Mouse (Mus musculus) stomach, embryonic 14.5 days (tissue): ENCODE data around the gene Fus. TPM values are rescaled to one million over a fixed set of nuclear protein-coding genes. Genes with fewer than 3 reads are reported as not detected.
A peak's percentile ranks its signal among the peaks of the same experiment; 100 is the strongest.

Experiments used
- ATAC-seq: fragments of 200-750 bp; cut with Nextera tagmentation; 2 replicates; pipeline ENCODE4 v1.8.0; 2017; ENCODE audit warnings: low read depth, moderate TSS enrichment; ENCODE audit not compliant: insufficient number of reproducible peaks, insufficient read depth, low FRiP score
- H3K27ac ChIP-seq: fragments of 300-500 bp; sonication (generic); 2 replicates; pipeline ENCODE4 v1.5.1; 2014; ENCODE audit warnings: mild to moderate bottlenecking, low read length, moderate library complexity, mixed read lengths
- H3K27me3 ChIP-seq: fragments of 300-500 bp; sonication (generic); 2 replicates; pipeline ENCODE4 v1.6.1; 2014; ENCODE audit warnings: low read length, control low read depth, mixed read lengths; ENCODE audit not compliant: control insufficient read depth, insufficient read depth
- H3K36me3 ChIP-seq: fragments of 300-500 bp; sonication (generic); 2 replicates; pipeline ENCODE4 v1.6.1; 2014; ENCODE audit warnings: mild to moderate bottlenecking, control low read depth, low read length, moderate library complexity, mixed read lengths; ENCODE audit not compliant: control insufficient read depth, insufficient read depth
- H3K4me1 ChIP-seq: fragments of 300-500 bp; sonication (generic); 2 replicates; pipeline ENCODE4 v1.6.1; 2014; ENCODE audit warnings: low read length, control low read depth, mixed read lengths; ENCODE audit not compliant: control insufficient read depth, insufficient read depth
- H3K4me2 ChIP-seq: fragments of 300-500 bp; sonication (generic); replicated peaks from 2 replicates; pipeline ENCODE4 v1.6.1; 2014; ENCODE audit warnings: low read depth, low read length, control low read depth
- H3K4me3 ChIP-seq: fragments of 300-500 bp; sonication (generic); 2 replicates; pipeline ENCODE4 v1.5.1; 2014; ENCODE audit warnings: low read depth, low read length, control low read depth
- H3K9ac ChIP-seq: fragments of 300-500 bp; sonication (generic); replicated peaks from 2 replicates; pipeline ENCODE4 v1.6.1; 2014; ENCODE audit warnings: low read depth, mild to moderate bottlenecking, control low read depth, low read length, moderate library complexity, mixed read lengths
- H3K9me3 ChIP-seq: fragments of 300-500 bp; sonication (generic); 2 replicates; pipeline ENCODE4 v1.6.1; 2016; ENCODE audit warnings: low read depth, low read length, control low read depth; ENCODE audit not compliant: control insufficient read depth
- WGBS: fragments of 180-500 bp; shearing (Covaris S2); extraction: QIAGEN DNeasy Blood & Tissue Kit; methylation state at CpG from one replicate; pipeline ENCODE4 v1.1.7; 2014; 5-methylcytosine and 5-hydroxymethylcytosine counted together
- polyA plus RNA-seq: library from polyadenylated mRNA; unstranded; fragments of >200 nt; fragmentation: Nextera tagmentation; extraction: Ambion mirVana; gene quantifications from 2 replicates; pipeline ENCODE4 v1.2.1, GENCODE M21; 2014

Gene Fus
- polyA plus RNA-seq = 71.4 and 72.4 TPM in 2 replicates

DNA sequence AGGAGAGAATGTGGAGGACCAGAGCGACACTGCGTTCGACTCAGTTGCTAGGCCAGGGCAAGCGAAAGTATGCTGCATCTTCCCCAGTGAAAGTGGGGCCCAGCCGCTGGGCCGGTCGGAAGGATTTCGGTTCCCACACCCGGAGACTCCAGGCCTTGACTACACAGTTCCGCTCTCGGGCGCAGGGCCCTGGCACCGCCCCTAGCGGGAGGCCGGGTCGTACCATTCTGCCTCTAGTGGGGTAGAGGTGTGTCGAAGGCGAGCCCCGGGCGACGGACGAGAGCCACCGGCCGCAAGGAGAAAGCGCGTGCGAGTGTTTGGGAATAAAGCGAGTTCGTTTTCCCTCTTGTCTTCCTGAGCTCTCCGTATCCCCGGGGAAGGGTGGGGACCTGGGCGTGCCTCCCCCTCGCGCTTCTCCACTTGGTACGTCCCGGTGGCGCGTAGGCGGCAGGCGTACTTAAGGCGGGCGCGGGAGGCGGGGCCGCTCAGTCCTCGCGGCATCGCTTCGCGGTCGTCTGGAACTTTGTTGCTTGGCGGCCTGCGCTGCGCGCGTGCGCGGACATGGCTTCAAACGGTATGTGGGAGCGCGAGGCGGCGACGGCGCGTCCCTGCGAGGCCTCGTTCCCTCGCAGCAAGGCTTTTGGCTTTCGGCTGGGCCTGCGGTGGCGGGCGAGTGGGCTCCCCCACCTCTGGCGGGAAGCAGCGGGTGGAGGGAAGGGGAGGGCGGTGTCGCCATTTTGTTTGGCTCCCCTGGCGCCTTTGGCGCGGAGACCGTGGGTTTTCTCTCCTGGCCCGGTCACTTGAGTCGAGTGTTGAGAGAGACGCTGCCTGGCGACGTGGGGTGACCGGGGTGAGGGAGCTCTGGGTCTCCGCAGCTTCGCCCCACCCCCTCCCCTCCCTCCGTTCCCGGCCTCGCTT is at the start of gene Fus:
TSS of gene Fus (plus strand) at position 454 of the 918 bp plus-strand sequence.
- under 1% methylated on average over 89 of the region's 92 CpGs for WGBS
- peak within 1 kb of the TSS; percentile 84 for H3K4me2 ChIP-seq

GRCm38 (mm10) chr7:127918203-127918602 is 49.1 kb upstream of the Fus start:
- H3K4me3 ChIP-seq = no peak overlapping the region
- ATAC-seq = no peak
- WGBS = 54% methylated on average over 3 of the region's 3 CpGs
- no peak overlapping the region for H3K4me2 ChIP-seq
- peaks cover under 1% of the 10 kb centered on the region; the same call in 1 of the 2 replicates for H3K4me1 ChIP-seq
- H3K27me3 ChIP-seq = no peaks in the 10 kb centered on the region
- H3K9ac ChIP-seq = no peak overlapping the region
- H3K36me3 ChIP-seq = peaks cover 10% of the 10 kb centered on the region
- H3K27ac ChIP-seq = no peak overlapping the region
- H3K9me3 ChIP-seq = no peaks in the 10 kb centered on the region

More for the DNA sequence above, at the start of gene Fus:
- H3K4me1 ChIP-seq = peaks cover 4% of the 10 kb centered on the region
- no peaks in the 10 kb centered on the region for H3K9me3 ChIP-seq
- peak within 1 kb of the TSS; percentile 96 for H3K4me3 ChIP-seq
- H3K36me3 ChIP-seq = peaks cover 24% of the 10 kb centered on the region
- peak within 1 kb of the TSS; percentile 92 for H3K9ac ChIP-seq
- H3K27ac ChIP-seq = peak within 1 kb of the TSS; percentile 96
- H3K27me3 ChIP-seq = no peaks in the 10 kb centered on the region
- peak; percentile 94 for ATAC-seq

GRCm38 (mm10) chr7:127919290-127919689 is 48.0 kb upstream of the Fus start:
- no peaks in the 10 kb centered on the region for H3K9me3 ChIP-seq
- H3K4me3 ChIP-seq = no peak overlapping the region
- no peaks in the 10 kb centered on the region for H3K27me3 ChIP-seq
- H3K27ac ChIP-seq = no peak overlapping the region
- H3K4me2 ChIP-seq = no peak overlapping the region
- no peak overlapping the region for H3K9ac ChIP-seq
- 0 out of 2 replicates have a peak, but pooled peaks cover 3% of the 10 kb centered on the region for H3K4me1 ChIP-seq
- ATAC-seq = no peak
- H3K36me3 ChIP-seq = peaks cover 10% of the 10 kb centered on the region
- 70% methylated on average over 7 of the region's 7 CpGs for WGBS

DNA sequence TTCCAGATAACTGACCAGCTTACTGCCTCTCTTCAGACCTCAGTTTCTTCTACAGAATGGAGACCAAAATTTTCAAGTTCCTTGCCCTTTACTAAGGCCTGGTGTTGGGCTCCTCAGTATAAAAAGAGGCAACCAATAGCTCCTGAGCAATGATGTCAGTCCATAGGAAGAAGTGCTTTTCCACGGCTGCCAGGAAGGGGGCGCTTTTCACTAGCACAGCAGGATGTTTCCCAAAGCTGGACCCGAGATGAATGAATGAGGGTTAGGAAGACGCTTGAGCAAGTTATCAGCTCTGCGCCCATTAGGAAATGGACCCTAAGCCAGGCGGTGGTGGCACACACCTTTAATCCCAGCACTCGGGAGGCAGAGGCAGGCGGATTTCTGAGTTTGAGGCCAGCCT is 45.7 kb upstream of the Fus start:
- ATAC-seq = no peak
- Histone ChIP-seq H3K36me3 (peaks cover 17% of the 10 kb centered on the region), H3K27me3 (no peaks in the 10 kb centered on the region), H3K9me3 (no peaks in the 10 kb centered on the region), H3K27ac (no peak overlapping the region), H3K4me3 (no peak overlapping the region), H3K4me2 (no peak overlapping the region), H3K9ac (no peak overlapping the region), H3K4me1 (0 out of 2 replicates have a peak, but pooled peaks cover 3% of the 10 kb centered on the region)
- WGBS = 66% methylated on average over 8 of the region's 8 CpGs

DNA sequence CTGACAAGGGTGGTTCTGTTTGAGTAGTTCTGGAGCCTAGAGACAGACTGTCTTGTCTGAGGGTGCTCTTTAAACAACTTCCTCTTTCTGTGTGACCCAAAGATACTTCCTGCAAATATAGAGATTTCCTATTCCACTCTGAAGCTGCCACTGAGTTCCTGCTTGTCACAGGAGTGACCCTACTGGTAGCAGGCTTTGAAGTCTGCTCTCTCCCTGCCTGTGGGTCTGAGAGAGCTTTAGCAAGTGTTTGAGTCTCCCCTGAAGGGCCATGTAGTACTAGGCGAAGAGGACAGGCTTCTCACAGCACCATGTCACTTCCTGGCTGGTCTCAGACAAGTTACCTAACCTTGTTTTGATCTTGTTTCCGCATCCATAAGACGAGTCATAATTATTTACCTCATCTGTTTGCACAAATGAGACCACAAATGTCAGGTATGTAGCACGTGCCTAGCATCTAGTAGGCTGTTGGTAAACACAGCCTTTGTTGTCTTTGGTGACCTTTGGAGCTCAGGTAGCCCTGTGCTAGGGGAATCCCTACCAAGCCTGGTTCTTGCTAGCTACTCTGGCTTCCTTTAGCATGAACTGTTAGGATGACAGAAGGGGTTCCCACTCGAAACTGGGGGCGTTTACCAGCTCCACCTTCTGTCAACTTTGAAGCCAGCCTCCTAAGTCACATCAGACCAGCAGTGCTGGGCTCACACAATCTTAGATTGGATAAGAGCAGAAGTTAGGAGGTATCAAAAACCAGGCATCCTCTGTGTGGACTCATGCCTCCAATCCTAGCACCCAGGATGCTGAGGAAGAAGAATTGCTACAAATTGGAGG is 44.6 kb upstream of the Fus start:
- Histone ChIP-seq H3K9ac (no peak overlapping the region), H3K36me3 (peaks cover 14% of the 10 kb centered on the region), H3K27me3 (no peaks in the 10 kb centered on the region), H3K4me2 (no peak overlapping the region), H3K4me3 (no peak overlapping the region), H3K9me3 (no peaks in the 10 kb centered on the region), H3K27ac (peak overlapping the region; percentile 59; the same call in 1 of the 2 replicates), H3K4me1 (0 out of 2 replicates have a peak, but pooled peaks cover 3% of the 10 kb centered on the region)
- no peak for ATAC-seq
- WGBS = 65% methylated on average over 6 of the region's 6 CpGs

GRCm38 (mm10) chr7:127923714-127924113 is 43.5 kb upstream of the Fus start:
- H3K4me3 ChIP-seq = no peak overlapping the region
- 0 out of 2 replicates have a peak, but pooled peaks cover 3% of the 10 kb centered on the region for H3K4me1 ChIP-seq
- no peak overlapping the region for H3K4me2 ChIP-seq
- ATAC-seq = no peak
- H3K9me3 ChIP-seq = no peaks in the 10 kb centered on the region
- H3K36me3 ChIP-seq = peaks cover 14% of the 10 kb centered on the region
- 0 out of 2 replicates have a peak overlapping the region, but pooled peaks have one; percentile 0 for H3K9ac ChIP-seq
- H3K27me3 ChIP-seq = no peaks in the 10 kb centered on the region
- H3K27ac ChIP-seq = peak overlapping the region; percentile 91; the same call in 1 of the 2 replicates
- WGBS = 83% methylated on average over 5 of the region's 5 CpGs

- Histone ChIP-seq H3K4me1 (0 out of 2 replicates have a peak, but pooled peaks cover 3% of the 10 kb centered on the region), H3K4me3 (no peak overlapping the region)
Observed at GRCm38 (mm10) chr7:127925252-127925651, 42.0 kb upstream of the Fus start.

DNA sequence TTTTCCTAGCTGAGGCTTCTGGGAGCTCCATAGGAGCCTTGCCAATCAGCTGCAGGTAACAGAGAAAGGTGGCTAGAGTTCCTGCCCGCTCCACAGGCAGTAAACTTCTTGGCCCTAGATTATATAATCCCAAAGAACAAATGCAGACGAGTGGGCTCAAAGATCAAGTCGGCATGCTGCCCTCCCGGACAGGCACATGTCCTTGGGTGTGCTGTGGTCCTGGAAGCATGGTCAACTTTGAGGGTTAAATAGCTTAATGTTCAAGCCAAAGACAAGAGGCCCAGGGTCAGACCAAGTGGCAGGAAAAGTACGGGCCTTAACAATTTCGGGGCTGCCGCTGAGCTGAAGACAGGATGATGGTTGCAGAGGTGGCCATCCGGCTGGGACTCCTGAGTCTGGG is 41.2 kb upstream of the Fus start:
- WGBS = 76% methylated on average over 8 of the region's 8 CpGs
- Histone ChIP-seq H3K9me3 (no peaks in the 10 kb centered on the region), H3K4me3 (no peak overlapping the region), H3K27me3 (no peaks in the 10 kb centered on the region), H3K4me1 (0 out of 2 replicates have a peak, but pooled peaks cover 3% of the 10 kb centered on the region), H3K27ac (peak overlapping the region; percentile 91), H3K36me3 (peaks cover 11% of the 10 kb centered on the region), H3K9ac (no peak overlapping the region), H3K4me2 (no peak overlapping the region)
- ATAC-seq = no peak

More at GRCm38 (mm10) chr7:127925252-127925651, 42.0 kb upstream of the Fus start:
- Histone ChIP-seq H3K9ac (no peak overlapping the region), H3K27ac (peak overlapping the region; percentile 91), H3K9me3 (no peaks in the 10 kb centered on the region), H3K4me2 (no peak overlapping the region), H3K36me3 (peaks cover 13% of the 10 kb centered on the region), H3K27me3 (no peaks in the 10 kb centered on the region)
- 71% methylated on average over 5 of the region's 5 CpGs for WGBS
- ATAC-seq = peak; percentile 84
